Mouse (Mus musculus) gastrocnemius, postnatal 10 days (tissue): ENCODE measurements around the gene Cbx7. TPM values are rescaled to one million over a fixed set of nuclear protein-coding genes. Genes with fewer than 3 reads are reported as not detected.
"Not testable (repeated sequence)": the region's sequence is repeated elsewhere in the genome, so short reads cannot be mapped to it uniquely, and the experiment has no call there.

ENCODE experiments used
- DNase-seq: peaks from one replicate; pipeline ENCODE4 v3.0.0; 2021; ENCODE audit warnings: mixed read lengths
- total RNA-seq, 2 experiments: library from RNA; stranded (reverse); gene quantifications; 2 replicates each; pipeline ENCODE4 v1.2.3; 2021

Gene Cbx7
- total RNA-seq, 2 experiments from 2014 or later = 2.9 to 4.1 TPM

- no peak for DNase-seq
These were observed 51.1 kb downstream of the Cbx7 start for GRCm38 (mm10) chr15:79919787-79920186.

DNA sequence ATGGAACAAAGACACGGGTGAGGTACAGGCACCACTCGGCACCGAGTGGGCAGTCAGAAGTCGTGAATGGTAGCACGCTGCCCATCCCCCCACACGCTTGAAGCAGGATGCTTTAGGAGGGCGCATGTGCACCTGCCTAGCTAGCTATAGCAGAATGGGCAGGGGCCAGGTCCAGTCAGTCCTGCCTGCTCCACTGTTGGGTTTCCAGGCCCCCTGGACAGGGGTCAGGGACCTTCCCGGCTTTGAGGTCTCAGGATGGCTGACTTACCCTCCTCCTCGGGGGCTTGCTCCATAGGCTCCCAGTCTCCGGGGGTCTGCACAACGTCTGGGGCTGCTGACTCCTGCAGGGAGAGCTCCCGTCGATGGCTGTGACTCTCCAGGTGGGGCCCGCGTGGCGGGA lies 52.4 kb downstream of the Cbx7 start:
- no peak for DNase-seq

DNA sequence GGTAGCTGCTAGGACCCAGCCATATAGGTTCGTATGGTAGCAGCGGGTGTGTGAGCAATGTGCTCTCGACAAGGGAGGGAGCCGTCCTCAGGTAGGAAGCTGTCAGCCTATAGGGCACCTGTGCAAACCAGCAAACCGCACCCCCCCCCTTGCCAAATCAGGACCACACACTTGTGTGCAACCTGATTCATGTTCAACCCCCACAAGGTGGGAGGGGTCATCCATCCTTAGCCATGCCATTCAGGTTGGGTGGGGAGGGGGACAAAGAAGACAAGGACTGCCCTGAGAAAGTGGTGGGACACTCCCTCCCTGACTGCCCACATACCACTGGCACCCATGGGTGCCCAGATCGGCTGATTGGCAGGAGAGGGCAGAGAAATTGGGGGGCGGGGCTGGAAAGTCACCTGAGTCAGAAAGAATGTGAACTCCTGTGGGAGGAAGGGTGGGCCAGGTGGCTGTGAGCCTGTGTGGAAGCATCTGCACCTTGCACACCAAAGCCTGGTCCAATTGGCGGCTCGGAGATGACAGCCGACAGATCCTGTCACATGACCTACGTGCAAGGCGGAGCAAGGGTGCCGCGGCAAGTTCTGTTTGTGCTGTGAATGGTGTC lies 53.7 kb downstream of the Cbx7 start:
- DNase-seq = no peak

- DNase-seq = no peak
These were observed 54.8 kb downstream of the Cbx7 start for GRCm38 (mm10) chr15:79916150-79916549.

DNA sequence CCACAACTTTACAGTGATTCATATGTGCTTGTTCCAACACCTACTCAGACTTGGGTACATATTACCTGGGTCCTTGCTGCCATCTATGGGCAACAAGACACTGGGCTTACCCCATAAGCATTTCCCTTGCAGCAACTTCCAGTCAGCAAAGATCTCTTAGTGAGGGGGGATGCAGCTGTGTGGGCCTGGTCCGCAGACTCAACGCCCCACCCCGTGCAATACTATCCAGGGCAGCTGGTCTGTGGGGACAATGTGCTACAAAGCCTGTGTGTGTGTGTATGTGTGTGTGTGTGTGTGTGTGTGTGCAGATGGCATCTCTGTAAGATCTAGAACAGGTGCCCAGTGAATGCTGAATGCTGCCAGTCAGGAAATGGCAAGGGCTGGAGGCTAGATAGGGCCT lies 56.6 kb downstream of the Cbx7 start:
- DNase-seq = no peak

GRCm38 (mm10) chr15:79913761-79914346 lies 57.1 kb downstream of the Cbx7 start:
- no peak for DNase-seq

- DNase-seq = no peak
These were observed 59.6 kb downstream of the Cbx7 start for GRCm38 (mm10) chr15:79911339-79911738.

GRCm38 (mm10) chr15:79910812-79911211 lies 60.1 kb downstream of the Cbx7 start:
- not testable (repeated sequence) for DNase-seq

- not testable (repeated sequence) for DNase-seq
These were observed 61.9 kb downstream of the Cbx7 start for GRCm38 (mm10) chr15:79909006-79909405.

GRCm38 (mm10) chr15:79906855-79907254 lies 64.1 kb downstream of the Cbx7 start:
- DNase-seq = no peak

- no peak for DNase-seq
These were observed 65.7 kb downstream of the Cbx7 start for GRCm38 (mm10) chr15:79905211-79905610.

DNA sequence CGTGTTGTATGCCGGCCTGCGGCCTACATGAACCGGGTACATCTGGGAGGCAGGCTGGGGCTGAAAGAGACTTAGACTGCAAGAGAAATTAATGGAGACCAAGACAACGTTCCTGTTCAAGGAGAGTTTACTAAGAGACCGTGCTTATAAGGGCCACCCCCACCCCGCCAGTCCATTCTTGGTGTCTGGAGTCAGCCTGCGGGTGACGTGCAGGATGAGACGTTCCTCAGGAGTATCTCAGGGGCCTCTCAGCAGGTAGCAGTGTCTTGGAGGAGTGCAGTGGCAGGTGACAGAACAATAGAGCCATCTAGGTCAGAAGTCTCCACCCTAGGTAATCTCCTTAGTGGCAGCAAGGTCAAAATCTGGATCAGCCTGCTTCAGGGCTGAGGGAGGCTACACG lies 66.2 kb downstream of the Cbx7 start:
- not testable (repeated sequence) for DNase-seq

DNA sequence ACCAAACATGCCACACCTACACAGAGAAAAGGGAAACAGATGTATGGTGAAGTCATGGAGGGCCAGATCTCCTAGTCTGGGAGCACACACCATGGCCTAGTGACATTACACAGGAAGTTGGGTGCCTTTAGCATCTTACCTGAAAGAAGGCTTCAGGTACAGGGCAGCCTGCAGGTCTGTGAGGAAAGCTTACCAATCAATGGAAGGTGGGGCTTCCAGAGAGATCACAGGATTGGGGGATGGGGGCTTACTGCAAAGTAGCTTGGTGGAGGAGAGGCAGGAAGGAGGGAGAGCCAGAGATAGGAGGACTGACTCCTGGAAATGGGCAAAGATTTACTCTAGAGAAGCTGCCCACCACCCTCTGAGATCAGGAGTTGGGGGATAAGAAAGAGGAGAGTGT lies 67.0 kb downstream of the Cbx7 start:
- no peak for DNase-seq

DNA sequence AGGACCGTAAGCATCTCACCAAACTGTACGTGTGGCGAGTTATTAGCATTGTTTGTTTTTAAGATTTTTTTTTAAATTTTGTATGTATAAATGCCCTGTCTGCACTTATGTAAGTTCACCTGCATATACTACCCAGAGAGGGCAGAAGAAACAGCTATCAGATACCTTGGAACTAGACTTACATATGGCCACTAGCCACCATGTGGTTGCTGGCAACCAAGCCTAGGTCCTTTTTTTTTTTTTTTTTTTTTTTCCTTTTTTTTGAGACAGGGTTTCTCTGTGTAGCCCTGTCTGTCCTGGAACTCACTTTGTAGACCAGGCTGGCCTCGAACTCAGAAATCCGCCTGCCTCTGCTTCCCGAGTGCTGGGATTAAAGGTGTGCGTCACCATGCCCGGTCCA lies 67.8 kb downstream of the Cbx7 start:
- DNase-seq = not testable (repeated sequence)

- DNase-seq = no peak
These were observed 69.5 kb downstream of the Cbx7 start for GRCm38 (mm10) chr15:79901399-79901798.

- DNase-seq = no peak
These were observed 70.2 kb downstream of the Cbx7 start for GRCm38 (mm10) chr15:79900751-79901150.

DNA sequence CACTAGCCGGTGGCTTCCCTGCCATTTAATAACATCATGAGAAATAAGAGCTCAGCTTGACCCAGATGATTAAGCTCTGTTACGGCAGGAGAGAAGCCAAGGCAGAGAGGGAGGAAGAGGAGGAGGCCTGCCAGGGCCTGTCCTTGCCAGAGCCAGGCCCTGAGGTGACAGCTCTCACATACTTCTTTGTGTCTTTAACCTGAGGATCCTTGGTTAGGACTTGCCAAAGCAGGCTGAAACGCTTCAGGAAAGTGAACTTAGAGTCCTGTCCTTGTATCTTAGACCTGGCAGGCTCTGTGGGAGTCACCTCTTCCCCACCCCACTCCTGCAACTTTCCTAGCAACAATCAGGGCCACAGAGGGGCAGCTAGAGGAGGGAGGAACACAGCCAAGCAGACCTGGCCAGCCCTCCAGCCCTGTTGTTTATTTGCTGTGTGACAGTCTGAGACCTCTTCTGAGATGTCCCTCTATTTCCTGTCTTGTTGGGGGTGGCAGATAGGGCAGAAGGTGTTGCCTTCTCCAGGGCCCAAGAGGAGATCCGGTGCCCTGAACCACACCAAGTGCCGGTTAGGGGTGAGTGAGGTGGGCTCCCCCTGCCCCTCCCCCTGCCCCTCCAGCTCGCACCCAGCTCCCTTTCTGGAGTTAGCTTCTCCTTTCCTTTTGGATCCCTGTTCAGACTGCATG lies 71.0 kb downstream of the Cbx7 start:
- DNase-seq = no peak

DNA sequence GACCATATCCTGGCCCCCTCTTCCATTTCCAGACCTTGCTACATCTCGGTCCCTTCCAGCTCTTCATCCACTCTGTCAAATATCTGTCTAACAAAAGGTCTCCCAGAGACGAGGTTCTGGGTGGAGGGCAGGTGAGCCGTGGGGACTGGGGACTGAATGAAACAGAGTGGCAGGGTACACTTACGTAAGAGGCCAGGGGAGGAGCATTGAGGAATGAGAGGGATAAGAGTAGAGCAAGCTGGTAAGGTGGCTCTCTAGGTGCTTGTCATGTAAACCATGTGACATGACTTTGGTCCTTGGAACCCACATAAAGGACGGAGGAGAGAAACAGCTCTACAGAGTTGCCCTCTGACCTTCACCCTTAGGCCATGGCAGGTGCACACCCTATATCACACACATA lies 71.9 kb downstream of the Cbx7 start:
- DNase-seq = no peak

DNA sequence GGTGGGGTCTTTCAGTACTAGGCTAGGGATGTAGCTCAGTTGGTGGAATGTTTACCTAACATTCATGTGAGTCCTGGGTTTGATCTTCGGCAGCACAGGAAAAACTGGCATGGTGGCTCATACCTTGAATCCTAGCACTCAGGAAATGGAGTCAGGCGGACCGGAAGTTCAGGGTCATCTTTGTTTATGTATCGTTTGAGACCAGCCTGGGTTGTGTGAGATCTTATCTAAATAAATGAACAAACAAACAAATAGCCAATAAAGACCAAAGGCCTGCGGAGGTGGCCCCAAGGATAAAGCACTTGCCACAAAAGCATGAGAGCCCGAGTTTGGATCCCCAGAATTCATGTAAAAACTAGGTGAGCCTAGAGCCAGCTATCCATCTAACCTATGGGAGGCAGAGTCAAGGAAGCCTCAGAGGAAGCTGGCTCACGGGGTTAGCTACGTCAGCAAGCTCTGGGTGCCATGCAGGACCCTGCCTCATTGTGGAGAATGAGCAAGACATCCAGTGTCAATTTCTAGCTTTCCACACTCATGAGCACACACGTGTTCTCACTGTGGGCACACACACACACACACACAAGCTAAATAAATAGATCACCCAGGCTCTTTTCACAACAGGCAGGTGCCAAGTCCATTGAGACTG lies 74.7 kb downstream of the Cbx7 start:
- no peak for DNase-seq

DNA sequence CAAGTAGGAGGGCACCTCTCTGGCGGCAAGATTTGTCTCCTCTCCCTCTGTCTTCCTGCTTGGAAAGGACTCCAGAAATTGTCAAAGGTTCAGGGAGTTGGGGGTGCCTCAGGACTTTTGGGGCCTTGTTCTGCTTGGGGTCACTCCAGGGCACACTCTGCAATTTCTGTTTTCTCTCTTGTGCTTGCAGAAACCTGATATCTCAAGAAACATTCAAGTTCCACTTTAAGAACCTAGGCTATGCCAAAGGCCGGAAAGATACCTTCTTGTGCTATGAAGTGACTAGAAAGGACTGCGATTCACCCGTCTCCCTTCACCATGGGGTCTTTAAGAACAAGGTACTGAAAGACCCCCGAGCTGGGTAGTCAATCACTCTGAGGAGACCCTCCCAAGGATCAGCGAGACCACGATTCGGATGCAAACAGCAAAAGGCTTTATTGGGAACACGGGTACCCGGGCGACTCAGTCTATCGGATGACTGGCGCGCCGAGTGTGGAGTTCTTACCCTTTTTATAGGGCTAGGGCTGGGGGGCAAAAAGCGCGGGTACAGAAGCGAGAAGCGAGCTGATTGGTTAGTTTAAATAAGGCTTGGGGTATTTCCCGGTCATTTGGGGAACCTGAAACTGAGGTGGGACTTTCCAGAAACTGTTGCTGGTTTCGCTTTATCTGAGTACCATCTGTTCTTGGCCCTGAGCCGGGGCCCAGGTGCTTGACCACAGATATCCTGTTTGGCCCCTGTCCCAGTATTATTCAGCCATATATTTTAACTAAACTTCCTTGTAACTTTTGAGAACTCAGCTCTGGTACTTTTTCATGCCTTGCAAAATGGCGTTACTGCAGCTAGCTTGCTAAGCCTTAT lies 75.5 kb downstream of the Cbx7 start:
- not testable (repeated sequence) for DNase-seq

- no peak for DNase-seq
These were observed 76.6 kb downstream of the Cbx7 start for GRCm38 (mm10) chr15:79894343-79894742.

- no peak for DNase-seq
These were observed 77.1 kb downstream of the Cbx7 start for GRCm38 (mm10) chr15:79893824-79894123.
